In genomic region chr3:88684980-88685941, GRCm38 (mm10) we compare ENCODE assay signal across 8 mouse cellular contexts. TPM values are rescaled to one million over a fixed set of nuclear protein-coding genes. Genes with fewer than 3 reads are reported as not detected.
DNase-seq lines count a peak whose midpoint lies in the region; ATAC-seq lines count a peak whose summit lies in the region.

Khdc4 (plus strand) TSS chr3:88685803.

- peaks cover 27% of the 10 kb centered on the region for H3K36me3 ChIP-seq in heart, embryonic 10.5 days
- peaks cover 30% of the 10 kb centered on the region for H3K36me3 ChIP-seq in kidney, embryonic 15.5 days

- ATAC-seq in erythroblast, adult 5-6 weeks (replicated peaks; ENCODE audit: low FRiP score, poor library complexity, severe bottlenecking): peak; percentile 100
- peak; percentile 99 for ATAC-seq in kidney, embryonic 15.5 days (replicated peaks; ENCODE audit: low FRiP score)
- ATAC-seq in monocyte, adult 5-6 weeks (replicated peaks; ENCODE audit: insufficient number of reproducible peaks, low FRiP score, low TSS enrichment, poor library complexity, severe bottlenecking): peak; percentile 97

- no peaks in the 10 kb centered on the region for H3K9me3 ChIP-seq in heart, embryonic 10.5 days
- H3K9me3 ChIP-seq in kidney, embryonic 15.5 days (replicated peaks): no peaks in the 10 kb centered on the region

- under 1% methylated on average over 47 of the region's 47 CpGs for WGBS in heart, embryonic 10.5 days
- under 1% methylated on average over 47 of the region's 47 CpGs for WGBS in kidney, embryonic 15.5 days

- peak within 1 kb of the TSS; percentile 99 for H3K27ac ChIP-seq in heart, embryonic 10.5 days
- H3K27ac ChIP-seq in kidney, embryonic 15.5 days: peak within 1 kb of the TSS; percentile 98

- H3K27me3 ChIP-seq in heart, embryonic 10.5 days (ENCODE audit: insufficient read depth, poor library complexity, severe bottlenecking): no peaks in the 10 kb centered on the region
- no peaks in the 10 kb centered on the region for H3K27me3 ChIP-seq in kidney, embryonic 15.5 days

- peaks cover 15% of the 10 kb centered on the region for H3K4me1 ChIP-seq in heart, embryonic 10.5 days
- H3K4me1 ChIP-seq in kidney, embryonic 15.5 days: peaks cover 21% of the 10 kb centered on the region

- peak within 1 kb of the TSS; percentile 85 for H3K4me2 ChIP-seq in kidney, embryonic 15.5 days

- H3K4me3 ChIP-seq in heart, embryonic 10.5 days: peak within 1 kb of the TSS; percentile 96
- H3K4me3 ChIP-seq in kidney, embryonic 15.5 days (replicated peaks): peak within 1 kb of the TSS; percentile 87

- DNase-seq in B cell, adult 2 months: peak; percentile 96
- DNase-seq in brain, adult 2 months (ENCODE audit: low read depth, low spot score): peak; percentile 100
- peak; percentile 99 for DNase-seq in heart, embryonic 10.5 days (ENCODE audit: low spot score)
- DNase-seq in liver: peak; percentile 96
- peak; percentile 93 to 96 for DNase-seq in spleen, postnatal 4 days (ENCODE audit: low spot score in 2 of 2)

- H3K9ac ChIP-seq in kidney, embryonic 15.5 days: peak within 1 kb of the TSS; percentile 91

RNA-seq across cellular contexts. Expression of gene Khdc4, which starts in this region (rescaled TPM):
- 25.0 and 29.5 TPM in 2 replicates for total RNA-seq in erythroblast, adult 5-6 weeks (2015; ENCODE audit: low replicate concordance)
- total RNA-seq in erythroblast, adult 5-6 weeks (2017; ENCODE audit: low replicate concordance): 19.9 and 23.4 TPM in 2 replicates
- polyA plus RNA-seq in heart, embryonic 10.5 days (2016; fragmentation: Nextera tagmentation; extraction: Ambion mirVana): 73.3 and 87.3 TPM in 2 replicates
- 95.1 and 102 TPM in 2 replicates for polyA plus RNA-seq in kidney, embryonic 15.5 days (2015; fragmentation: Nextera tagmentation; extraction: Ambion mirVana)
- 82.8 to 120 TPM (median 89.3 TPM) in 3 replicates for total RNA-seq in monocyte, adult 5-6 weeks (2017)

Comparison
In these comparisons a context has a peak if more than half of its experiments do, and no peak if none do; other contexts are left out.
1. Peak in every context shown above with its lines: DNase-seq, ATAC-seq, H3K4me3 ChIP-seq and H3K27ac ChIP-seq.